Mouse (Mus musculus) CH12.LX (cell line): Measurements from ENCODE around the gene Hdlbp. TPM values are rescaled to one million over a fixed set of nuclear protein-coding genes. Genes with fewer than 3 reads are reported as not detected.

Experiments used
- DNase-seq: peaks from one replicate; pipeline ENCODE4 v3.0.0-alpha.2; 2013; ENCODE audit errors: extremely low read depth
- H3K27ac ChIP-seq: 2 replicates; pipeline ENCODE4 v1.5.1; 2012; ENCODE audit warnings: low read depth, mild to moderate bottlenecking, control low read depth, moderate library complexity; ENCODE audit not compliant: insufficient read depth
- H3K27me3 ChIP-seq: replicated peaks from 2 replicates; pipeline ENCODE3; 2012; ENCODE audit warnings: inconsistent platforms
- H3K36me3 ChIP-seq, 2 experiments: replicated peaks in 1 of 2; 2 replicates each; pipeline versions ENCODE3 to v1.6.1; 2012; ENCODE audit warnings: inconsistent platforms in 1 of 2, low read length in 1 of 2, mild to moderate bottlenecking in 1 of 2, mixed read lengths in 1 of 2, moderate library complexity in 1 of 2; ENCODE audit not compliant: control insufficient read depth in 1 of 2, insufficient read depth in 1 of 2
- H3K4me1 ChIP-seq, 2 experiments: 2 replicates each; pipeline ENCODE4 v1.6.1; 2012; ENCODE audit warnings: inconsistent platforms in 1 of 2, moderate library complexity in 1 of 2; ENCODE audit not compliant: insufficient read depth in 2 of 2, control insufficient read depth in 1 of 2
- H3K4me2 ChIP-seq: 2 replicates; pipeline ENCODE4 v1.6.1; 2012; ENCODE audit warnings: low read depth, mild to moderate bottlenecking, control low read depth; ENCODE audit not compliant: poor library complexity, insufficient read depth, severe bottlenecking
- H3K4me3 ChIP-seq, 3 experiments: fragments of 150-350 bp in 1 of 3; sonication (generic) in 1 of 3; replicated peaks in 1 of 3; 2 replicates each; pipeline versions ENCODE3 to v1.5.1; 2011 to 2012; ENCODE audit warnings: low read depth in 2 of 3, low read length in 2 of 3, mild to moderate bottlenecking in 2 of 3, moderate library complexity in 2 of 3, control low read depth in 1 of 3, improper control_type of control experiment in 1 of 3, inconsistent platforms in 1 of 3, mixed read lengths in 1 of 3; ENCODE audit not compliant: poor library complexity in 1 of 3
- H3K79me2 ChIP-seq: replicated peaks from 2 replicates; pipeline ENCODE4 v1.6.1; 2012; ENCODE audit warnings: mild to moderate bottlenecking, moderate library complexity; ENCODE audit not compliant: control insufficient read depth, poor library complexity, insufficient read depth, severe bottlenecking; ENCODE audit errors: extremely low read depth
- H3K9ac ChIP-seq: 2 replicates; pipeline ENCODE4 v1.6.1; 2012; ENCODE audit warnings: low read depth, mild to moderate bottlenecking, control low read depth, moderate library complexity; ENCODE audit not compliant: insufficient read depth
- H3K9me3 ChIP-seq: replicated peaks from 2 replicates; pipeline ENCODE3; 2012; ENCODE audit warnings: low read length, inconsistent platforms, mixed read lengths
- GABPA ChIP-seq: IDR thresholded peaks from 2 replicates; pipeline ENCODE4 v1.6.1; 2012; ENCODE audit warnings: low read depth, low read length, improper control_type of control experiment, inconsistent platforms; ENCODE audit not compliant: insufficient replicate concordance
- KAT2A ChIP-seq: IDR thresholded peaks from 2 replicates; pipeline ENCODE4 v1.6.1; 2012; ENCODE audit warnings: low read length, improper control_type of control experiment, inconsistent platforms; ENCODE audit not compliant: insufficient replicate concordance
- RCOR1 ChIP-seq: conservative IDR thresholded peaks from 2 replicates; pipeline ENCODE4 v1.6.1; 2012; ENCODE audit warnings: low read depth, mild to moderate bottlenecking, inconsistent platforms, low read length, improper control_type of control experiment
- UBTF ChIP-seq: IDR thresholded peaks from 2 replicates; pipeline ENCODE4 v1.6.1; 2012; ENCODE audit warnings: low read depth, mild to moderate bottlenecking, inconsistent platforms, low read length, improper control_type of control experiment, moderate library complexity
- ZC3H11A ChIP-seq: IDR thresholded peaks from 2 replicates; pipeline ENCODE4 v1.6.1; 2012; ENCODE audit warnings: low read depth, mild to moderate bottlenecking, inconsistent platforms, low read length, improper control_type of control experiment
- dilution Hi-C: fragments of 300-500 bp; cut with MboI; formaldehyde crosslinking; loops from 2 replicates; pipeline ENCODE4 v1.14.3; 2020; ENCODE audit warnings: low sequenced_read_pairs; ENCODE audit not compliant: extremely low pct_unique_long_range_greater_than_20kb, extremely low pct_ligation_motif_present
- in situ Hi-C: fragments of 300-500 bp; cut with MboI; formaldehyde crosslinking; loops from 3 replicates; pipeline ENCODE4 v1.14.3; 2019; ENCODE audit warnings: low sequenced_read_pairs, low pct_ligation_motif_present, low pct_unique_long_range_greater_than_20kb, mixed read lengths
- polyA plus RNA-seq: library from polyadenylated mRNA; unstranded; fragments of >175 nt; gene quantifications from 2 replicates; pipeline ENCODE4 v1.2.1, GENCODE M21; 2012; ENCODE audit warnings: low read depth; ENCODE audit not compliant: insufficient read length
- total RNA-seq, 2 experiments: library from RNA; depleted of rRNA; stranded (reverse); fragments of 300-350 nt in 1 of 2; fragments of >200 nt in 1 of 2; gene quantifications; 2 replicates each; pipeline ENCODE4 v1.2.3; 2012 to 2014

Gene Hdlbp
- total and polyA plus RNA-seq, 3 experiments, result 106 to 178 (median 114) TPM

DNA sequence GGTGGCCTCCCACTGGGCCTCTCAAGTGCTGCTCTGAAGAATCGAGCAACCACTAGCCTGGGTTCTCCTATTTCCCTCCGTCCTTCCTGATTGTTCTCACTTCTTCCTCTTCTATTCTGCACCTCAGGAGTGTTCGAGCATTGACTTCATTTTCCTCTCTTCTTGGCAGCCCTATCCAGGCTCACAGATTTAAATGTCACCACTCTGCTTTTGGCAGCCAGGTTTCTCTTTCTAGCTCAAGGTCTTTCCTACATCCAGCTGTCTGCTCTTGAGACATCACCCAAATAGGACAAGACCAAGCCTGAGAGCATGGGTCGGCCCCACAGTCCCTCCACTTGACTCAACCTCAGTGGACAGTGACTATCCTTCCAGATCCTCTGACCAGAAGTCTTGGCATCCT is 116.0 kb downstream of the Hdlbp start:
- peaks cover 64 to 92% of the 10 kb centered on the region in 2 experiments for H3K36me3 ChIP-seq
- no peak overlapping the region for H3K4me2 ChIP-seq
- dilution Hi-C loops (no loop called here), in situ Hi-C loops (no loop called here)
- no peaks in the 10 kb centered on the region for H3K79me2 ChIP-seq
- H3K4me1 ChIP-seq, result peaks cover 0 to 5% of the 10 kb centered on the region in 2 experiments; a peak in 1 of 4 replicates
- no peak overlapping the region for H3K9ac ChIP-seq
- no peaks in the 10 kb centered on the region for H3K9me3 ChIP-seq
- DNase-seq, result no peak
- H3K27ac ChIP-seq, result no peak overlapping the region
- no peak for TF ChIP-seq GABPA
- TF ChIP-seq KAT2A, result no peak
- no peak for TF ChIP-seq RCOR1
- no peak for TF ChIP-seq UBTF
- no peak for TF ChIP-seq ZC3H11A
- H3K4me3 ChIP-seq, result no peak overlapping the region
- no peaks in the 10 kb centered on the region for H3K27me3 ChIP-seq

Other genes with a start within 250 kb of the Hdlbp start
- gene Sned1, start 243.0 kb downstream of the Hdlbp start, total RNA-seq (2012; rRNA removed), result 1.1 TPM in 2 replicates
- 0.28 and 0.52 TPM in 2 replicates for gene Sned1, start 243.0 kb downstream of the Hdlbp start, total RNA-seq (2014; rRNA removed)
- 0.53 and 0.59 TPM in 2 replicates for gene Sned1, start 243.0 kb downstream of the Hdlbp start, polyA plus RNA-seq
- 25.6 and 27.9 TPM in 2 replicates for gene Mterf4, start 172.9 kb downstream of the Hdlbp start, total RNA-seq (2012; rRNA removed)
- 40.0 and 40.6 TPM in 2 replicates for gene Mterf4, start 172.9 kb downstream of the Hdlbp start, total RNA-seq (2014; rRNA removed)
- gene Mterf4, start 172.9 kb downstream of the Hdlbp start, polyA plus RNA-seq, result 26.6 and 31.1 TPM in 2 replicates
- 13.6 and 22.7 TPM in 2 replicates for gene Ppp1r7, start 136.0 kb downstream of the Hdlbp start, total RNA-seq (2012; rRNA removed)
- gene Ppp1r7, start 136.0 kb downstream of the Hdlbp start, total RNA-seq (2014; rRNA removed), result 17.3 and 21.2 TPM in 2 replicates
- gene Ppp1r7, start 136.0 kb downstream of the Hdlbp start, polyA plus RNA-seq, result 62.6 and 92.9 TPM in 2 replicates
- gene Pask, start 135.3 kb downstream of the Hdlbp start, total RNA-seq (2012; rRNA removed), result 15.8 and 18.0 TPM in 2 replicates
- gene Pask, start 135.3 kb downstream of the Hdlbp start, total RNA-seq (2014; rRNA removed), result 11.7 and 13.4 TPM in 2 replicates
- gene Pask, start 135.3 kb downstream of the Hdlbp start, polyA plus RNA-seq, result 10.2 and 10.8 TPM in 2 replicates
- 0.08 and 0.21 TPM in 2 replicates for gene Ano7, start 104.9 kb downstream of the Hdlbp start, total RNA-seq (2012; rRNA removed)
- gene Ano7, start 104.9 kb downstream of the Hdlbp start, total RNA-seq (2014; rRNA removed), result not detected in 2 replicates
- 0.31 and 0.56 TPM in 2 replicates for gene Ano7, start 104.9 kb downstream of the Hdlbp start, polyA plus RNA-seq
- gene Farp2, start 33.3 kb upstream of the Hdlbp start, total RNA-seq (2012; rRNA removed), result 1.8 and 2.4 TPM in 2 replicates
- gene Farp2, start 33.3 kb upstream of the Hdlbp start, total RNA-seq (2014; rRNA removed), result 0.58 and 0.89 TPM in 2 replicates
- gene Farp2, start 33.3 kb upstream of the Hdlbp start, polyA plus RNA-seq, result 1.6 and 2.1 TPM in 2 replicates
- gene Stk25, start 179.8 kb upstream of the Hdlbp start, total RNA-seq (2012; rRNA removed), result 34.9 and 45.1 TPM in 2 replicates
- 32.0 and 35.8 TPM in 2 replicates for gene Stk25, start 179.8 kb upstream of the Hdlbp start, total RNA-seq (2014; rRNA removed)
- 24.9 and 31.1 TPM in 2 replicates for gene Stk25, start 179.8 kb upstream of the Hdlbp start, polyA plus RNA-seq
- gene Bok, start 206.8 kb upstream of the Hdlbp start, total RNA-seq (2012; rRNA removed), result 0.08 and 0.17 TPM in 2 replicates
- not detected in 2 replicates for gene Bok, start 206.8 kb upstream of the Hdlbp start, total RNA-seq (2014; rRNA removed)
- gene Bok, start 206.8 kb upstream of the Hdlbp start, polyA plus RNA-seq, result not detected in 2 replicates